Mouse (Mus musculus) C2C12 (cell line): ENCODE data around the gene Rabgef1.

Experiments used
- CEBPB ChIP-seq: IDR thresholded peaks from one replicate; pipeline ENCODE4 v1.6.1; 2011; ENCODE audit warnings: low read depth, mild to moderate bottlenecking, control low read depth, moderate library complexity
- CTCF ChIP-seq: IDR thresholded peaks from one replicate; pipeline ENCODE4 v1.5.1; 2011; ENCODE audit not compliant: control insufficient read depth, insufficient read depth, insufficient read length
- FOSL1 ChIP-seq: IDR thresholded peaks from one replicate; pipeline ENCODE4 v1.8.0; 2011; ENCODE audit warnings: mild to moderate bottlenecking, low read length; ENCODE audit not compliant: poor library complexity, insufficient read depth, severe bottlenecking
- MAX ChIP-seq: IDR thresholded peaks from one replicate; pipeline ENCODE4 v1.6.1; 2011; ENCODE audit warnings: mild to moderate bottlenecking, control low read depth
- USF1 ChIP-seq: IDR thresholded peaks from one replicate; pipeline ENCODE4 v1.6.1; 2011; ENCODE audit warnings: low read depth, mild to moderate bottlenecking, control low read depth, moderate library complexity

GRCm38 (mm10) chr5:130247823-130248222 is 76.2 kb downstream of the Rabgef1 start:
- TF ChIP-seq USF1 = no peak
- no peak for TF ChIP-seq CTCF
- TF ChIP-seq MAX = no peak
- TF ChIP-seq FOSL1 = no peak
- TF ChIP-seq CEBPB = no peak
